Mouse (Mus musculus) spleen, adult 10 weeks (tissue): ENCODE results near the gene Clec12b. TPM values are rescaled to one million over a fixed set of nuclear protein-coding genes. Genes with fewer than 3 reads are reported as not detected.

Source experiments
- polyA plus RNA-seq: library from polyadenylated mRNA; stranded (reverse); fragments of 350-450 nt; fragmentation: Illumina TruSeq; extraction: RNeasy Lipid Tissue Mini Kit (QIAGEN cat#74804); gene quantifications from one replicate; pipeline ENCODE4 v1.2.3, GENCODE M21; 2015; ENCODE audit warnings: low replicate concordance; ENCODE audit not compliant: insufficient read depth

Gene Clec12b
- polyA plus RNA-seq, result 1.3 TPM

DNA sequence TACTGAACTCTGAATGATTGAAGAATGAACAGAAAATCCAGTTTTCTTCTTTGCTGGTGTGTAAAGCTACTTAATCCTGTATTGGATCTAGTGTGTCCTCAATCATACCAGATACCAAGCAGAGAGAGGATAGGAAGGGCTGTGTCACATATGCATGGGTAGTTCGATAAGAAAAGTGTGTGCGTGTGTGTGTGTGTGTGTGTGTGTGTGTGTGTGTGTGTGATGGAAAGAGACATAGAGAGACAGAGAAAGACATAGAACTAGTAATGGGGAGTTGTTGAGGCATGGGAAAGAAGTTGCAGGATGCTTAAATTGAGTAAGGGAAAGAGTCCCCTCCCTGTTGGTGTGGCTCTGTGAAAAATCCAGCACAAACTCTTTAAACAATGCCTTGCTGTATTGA lies at the start of gene Clec12b:
TSS of gene Clec12b (minus strand) at position 101 of the 400 bp plus-strand sequence.

DNA sequence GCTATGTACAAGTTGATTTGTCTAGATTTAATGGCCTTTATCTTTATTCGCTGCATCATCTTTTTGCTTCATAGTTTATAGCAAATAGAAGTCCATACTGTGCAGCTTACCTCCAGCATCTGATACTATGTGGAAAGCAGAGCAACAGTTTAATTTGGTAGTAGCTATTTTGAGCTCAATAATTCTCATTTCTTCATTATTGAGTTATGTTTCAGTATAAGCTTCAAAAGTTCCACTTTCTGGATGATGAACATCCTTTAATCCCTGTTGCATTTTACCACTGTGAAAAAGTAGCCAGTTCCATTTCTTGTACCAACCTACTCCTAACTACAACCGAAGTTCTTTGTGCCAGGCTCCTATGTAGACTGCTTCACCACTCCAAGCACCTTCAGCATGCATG lies 22.9 kb upstream of the Clec12b start, which contains the start of gene Clec9a:
TSS of gene Clec9a (plus strand) at position 301 of the 400 bp plus-strand sequence.

GRCm38 (mm10) chr6:129396997-129397396 lies 11.3 kb upstream of the Clec12b start, which contains the start of gene Clec1b:
Gene Clec1b, plus strand, starts transcription at chr6:129397297.

DNA sequence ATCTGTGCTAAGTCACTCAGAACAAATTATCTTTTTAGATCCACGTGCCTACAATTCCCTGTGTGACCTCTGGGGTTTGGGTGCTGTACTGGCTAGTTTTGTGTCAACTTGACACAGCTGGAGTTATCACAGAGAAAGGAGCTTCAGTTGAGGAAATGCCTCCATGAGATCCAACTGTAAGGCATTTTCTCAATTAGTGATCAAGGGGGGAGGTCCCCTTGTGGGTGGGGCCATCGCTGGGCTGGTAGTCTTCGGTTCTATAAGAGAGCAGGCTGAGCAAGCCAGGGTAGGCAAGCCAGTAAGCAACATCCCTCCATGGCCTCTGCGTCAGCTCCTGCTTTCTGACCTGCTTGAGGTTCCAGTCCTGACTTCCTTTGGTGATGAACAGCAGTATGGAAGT lies 43.3 kb downstream of the Clec12b start, which contains the start of gene Clec12a:
TSS of gene Clec12a (plus strand) at position 301 of the 400 bp plus-strand sequence.

DNA sequence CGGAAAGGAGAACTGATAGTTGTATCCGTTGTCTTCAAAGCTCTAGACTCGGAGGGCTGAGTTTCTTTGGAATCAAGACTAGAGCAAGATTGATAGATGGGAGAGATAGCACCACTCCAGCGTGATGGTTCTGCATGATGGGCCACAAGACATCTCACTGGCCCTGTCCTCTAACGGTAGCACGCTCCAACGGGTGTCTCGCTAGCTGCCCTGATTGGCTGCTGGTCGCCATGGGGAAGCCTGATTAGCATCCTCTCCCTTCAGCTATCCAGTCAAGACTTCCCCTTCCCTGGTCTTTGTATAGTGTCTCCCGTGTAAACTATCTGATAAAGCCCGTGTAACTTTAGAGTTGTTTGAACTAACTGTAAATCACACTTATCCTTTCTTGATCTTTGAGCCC lies 54.1 kb downstream of the Clec12b start, which contains the start of gene 4922502D21Rik:
TSS of gene 4922502D21Rik (minus strand) at position 187 of the 400 bp plus-strand sequence.

Other genes starting within 250 kb of the Clec12b start
- 375 TPM for gene Clec2d, start 205.3 kb downstream of the Clec12b start, polyA plus RNA-seq
- gene Cd69, start 110.4 kb downstream of the Clec12b start, polyA plus RNA-seq, result 80.1 TPM
- gene 4922502D21Rik, start 54.1 kb downstream of the Clec12b start, polyA plus RNA-seq, result not detected
- 67.8 TPM for gene Clec12a, start 43.2 kb downstream of the Clec12b start, polyA plus RNA-seq
- 44.5 TPM for gene Clec1b, start 11.4 kb upstream of the Clec12b start, polyA plus RNA-seq
- gene Clec9a, start 23.0 kb upstream of the Clec12b start, polyA plus RNA-seq, result 92.8 TPM
- gene Clec1a, start 66.1 kb upstream of the Clec12b start, polyA plus RNA-seq, result 3.6 TPM
- gene Olr1, start 121.3 kb upstream of the Clec12b start, polyA plus RNA-seq, result 0.21 TPM
- gene Tmem52b, start 126.7 kb upstream of the Clec12b start, polyA plus RNA-seq, result not detected
- gene Gabarapl1, start 147.3 kb upstream of the Clec12b start, polyA plus RNA-seq, result 48.6 TPM
- gene Klre1, start 192.0 kb upstream of the Clec12b start, polyA plus RNA-seq, result 20.6 TPM
- gene Klrd1, start 205.9 kb upstream of the Clec12b start, polyA plus RNA-seq, result 143 TPM
- gene Klrk1, start 238.0 kb upstream of the Clec12b start, polyA plus RNA-seq, result 75.9 TPM